Mouse (Mus musculus) layer of hippocampus, adult 2 months (tissue): Measurements from ENCODE around the gene Cdc25b. TPM values are rescaled to one million over a fixed set of nuclear protein-coding genes. Genes with fewer than 3 reads are reported as not detected.
"Not testable (repeated sequence)": the region's sequence is repeated elsewhere in the genome, so short reads cannot be mapped to it uniquely, and the experiment has no call there.

Experiments
- DNase-seq, 2 experiments: peaks; one replicate each; pipeline ENCODE4 v3.0.0; 2022; ENCODE audit warnings: low spot score in 2 of 2
- H3K27ac ChIP-seq: fragments of 200-600 bp; 2 replicates; pipeline ENCODE4 v1.8.1; 2022
- H3K4me3 ChIP-seq: fragments of 200-600 bp; 2 replicates; pipeline ENCODE4 v1.8.1; 2022; ENCODE audit warnings: mild to moderate bottlenecking
- CTCF ChIP-seq: fragments of 200-600 bp; conservative IDR thresholded peaks from 2 replicates; pipeline ENCODE4 v1.8.1; 2022; ENCODE audit warnings: antibody characterized with exemption, mild to moderate bottlenecking, moderate library complexity
- total RNA-seq, 2 experiments: library from RNA; stranded (reverse); gene quantifications; 2 replicates each; pipeline ENCODE4 v1.2.3; 2021

Cdc25b gene
- total RNA-seq, 2 experiments from 2014 or later, result 23.4 to 25.5 TPM

DNA sequence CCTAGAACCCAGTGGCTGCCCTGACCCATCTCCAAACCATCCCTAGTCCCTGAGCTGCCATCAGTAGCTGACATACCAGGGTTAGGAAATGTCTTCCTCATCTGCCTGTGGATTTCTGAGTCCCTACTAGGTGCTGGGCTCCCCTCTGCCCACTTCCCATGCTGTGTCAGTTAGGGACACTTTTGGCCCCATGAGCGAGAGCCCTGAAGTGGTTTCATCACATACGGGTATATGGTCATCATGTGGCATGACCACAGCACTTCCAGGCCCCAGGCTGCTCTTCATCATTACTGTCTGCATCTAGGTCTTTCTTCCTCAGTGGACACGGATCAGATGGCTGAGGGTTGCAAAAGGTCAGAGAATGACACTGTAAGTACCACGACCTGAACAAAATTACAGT lies 20.0 kb downstream of the Cdc25b start, which contains the start of gene Ap5s1:
Gene Ap5s1, plus strand, starts transcription at position 301 of the 400 bp plus-strand sequence.
- no peak for TF ChIP-seq CTCF
- Histone ChIP-seq H3K4me3 (no peak within 1 kb of the TSS), H3K27ac (peak within 1 kb of the TSS; percentile 90; the same call in 1 of the 2 replicates)
- DNase-seq, result no peak

- no peak for DNase-seq
These were observed 21.6 kb downstream of the Cdc25b start for GRCm38 (mm10) chr2:131208356-131208755.

GRCm38 (mm10) chr2:131209125-131209795 lies 22.5 kb downstream of the Cdc25b start:
- H3K4me3 ChIP-seq, result peak overlapping the region; percentile 71
- peak overlapping the region; percentile 100 for H3K27ac ChIP-seq
- TF ChIP-seq CTCF, result no peak
- no peak for DNase-seq

More at GRCm38 (mm10) chr2:131208356-131208755, 21.6 kb downstream of the Cdc25b start:
- no peak for TF ChIP-seq CTCF
- Histone ChIP-seq H3K4me3 (no peak overlapping the region), H3K27ac (no peak overlapping the region)

DNA sequence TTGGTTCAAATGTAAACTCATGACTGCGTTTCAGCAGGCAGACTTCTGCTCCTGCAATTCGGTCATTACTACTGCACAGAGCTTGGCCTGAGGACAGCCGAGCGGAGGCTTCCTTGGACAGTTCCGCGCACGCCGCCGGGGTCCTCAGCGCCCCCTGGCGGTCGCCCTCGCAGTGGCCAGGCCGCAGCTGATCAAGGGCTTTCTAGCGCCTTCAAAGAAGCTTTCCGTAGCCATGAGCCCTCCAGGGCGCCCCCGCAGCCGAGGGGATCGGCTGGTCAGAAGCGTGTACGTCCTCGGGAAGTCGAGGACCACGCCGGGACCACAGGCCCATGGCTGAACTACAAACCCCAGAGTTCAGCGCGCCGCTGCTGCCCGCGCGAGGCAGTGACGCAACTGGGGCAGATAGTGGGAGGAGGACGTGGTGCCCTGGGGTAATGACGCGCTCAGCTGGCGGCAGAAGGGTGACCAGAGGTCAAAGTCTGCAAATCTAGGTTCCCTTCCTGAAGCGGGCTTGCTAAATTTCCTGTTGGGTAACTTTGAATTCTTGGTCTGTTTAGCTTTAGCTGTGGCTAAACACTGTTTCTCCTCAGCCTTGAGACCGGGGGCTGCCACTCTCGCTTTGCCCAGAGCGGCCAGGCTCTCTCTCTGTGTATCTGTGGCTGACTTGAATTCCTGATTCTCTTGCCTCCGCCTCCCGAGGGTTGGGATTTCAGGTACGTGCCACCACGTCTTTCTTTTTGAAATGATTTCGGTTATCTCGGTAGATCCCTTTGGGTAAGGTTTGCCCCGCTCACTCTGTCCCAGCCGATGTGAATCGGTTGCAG lies 23.4 kb downstream of the Cdc25b start:
- Histone ChIP-seq H3K4me3 (peak overlapping the region; percentile 71), H3K27ac (peak overlapping the region; percentile 100)
- DNase-seq, result peak; percentile 94 to 96
- TF ChIP-seq CTCF, result peak; percentile 100

- DNase-seq, result no peak
- Histone ChIP-seq H3K27ac (peak overlapping the region; percentile 100), H3K4me3 (peak overlapping the region; percentile 71)
- TF ChIP-seq CTCF, result no peak
These were observed 24.4 kb downstream of the Cdc25b start for GRCm38 (mm10) chr2:131211026-131211615.

DNA sequence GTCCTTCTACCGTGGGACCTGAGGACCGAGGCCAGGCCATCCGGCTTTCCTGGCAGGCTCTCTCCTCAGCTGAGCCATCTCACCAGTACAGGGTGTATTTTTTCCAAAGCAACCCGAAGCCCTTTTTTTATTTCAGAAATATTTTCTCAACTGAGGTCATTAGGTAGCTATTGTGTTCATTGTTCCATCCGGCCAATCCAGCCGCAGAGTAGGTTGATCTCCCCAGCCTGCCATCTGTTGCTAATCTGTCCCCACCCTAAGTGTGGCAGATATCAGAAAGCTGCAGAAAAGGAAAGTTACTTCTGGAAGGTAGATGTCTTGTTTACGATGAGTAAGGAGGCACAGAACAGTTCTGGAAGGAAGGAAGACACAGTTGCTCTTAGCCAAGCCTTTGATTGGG lies 27.0 kb downstream of the Cdc25b start:
- DNase-seq, result no peak

GRCm38 (mm10) chr2:131215941-131216858 lies 29.5 kb downstream of the Cdc25b start:
- TF ChIP-seq CTCF, result no peak
- H3K27ac ChIP-seq, result no peak overlapping the region
- H3K4me3 ChIP-seq, result no peak overlapping the region
- no peak for DNase-seq

More for the DNA sequence above, 27.0 kb downstream of the Cdc25b start:
- TF ChIP-seq CTCF, result no peak
- Histone ChIP-seq H3K4me3 (no peak overlapping the region), H3K27ac (no peak overlapping the region)

DNA sequence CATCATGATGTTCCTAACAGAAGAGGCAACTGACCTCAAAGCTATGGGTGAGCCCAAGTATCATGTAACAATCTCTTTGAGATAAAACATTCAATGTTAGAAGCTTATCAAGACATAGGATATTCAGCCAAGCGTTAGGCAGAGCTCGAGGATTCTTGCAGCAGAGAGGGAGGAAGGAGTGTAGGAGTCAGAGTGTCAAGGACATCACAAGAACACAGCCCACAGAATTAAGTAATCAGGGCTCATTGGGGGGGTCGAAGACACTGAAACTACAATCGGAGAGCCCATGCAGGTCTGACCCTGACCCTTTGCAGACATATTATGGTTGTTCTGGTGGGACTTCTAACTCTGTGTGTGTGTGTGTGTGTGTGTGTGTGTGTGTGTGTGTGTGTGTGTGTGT lies 33.3 kb downstream of the Cdc25b start:
- H3K27ac ChIP-seq, result no peak overlapping the region
- no peak overlapping the region for H3K4me3 ChIP-seq
- no peak for DNase-seq
- no peak for TF ChIP-seq CTCF

GRCm38 (mm10) chr2:131221853-131222515 lies 35.2 kb downstream of the Cdc25b start:
- Histone ChIP-seq H3K4me3 (no peak overlapping the region), H3K27ac (no peak overlapping the region)
- DNase-seq, result no peak
- TF ChIP-seq CTCF, result no peak

GRCm38 (mm10) chr2:131222562-131222961 lies 35.8 kb downstream of the Cdc25b start:
- no peak overlapping the region for H3K4me3 ChIP-seq
- no peak overlapping the region for H3K27ac ChIP-seq
- DNase-seq, result no peak
- TF ChIP-seq CTCF, result no peak

- TF ChIP-seq CTCF, result no peak
- Histone ChIP-seq H3K27ac (no peak overlapping the region), H3K4me3 (no peak overlapping the region)
- no peak for DNase-seq
These were observed 36.8 kb downstream of the Cdc25b start for GRCm38 (mm10) chr2:131223569-131223968.

DNA sequence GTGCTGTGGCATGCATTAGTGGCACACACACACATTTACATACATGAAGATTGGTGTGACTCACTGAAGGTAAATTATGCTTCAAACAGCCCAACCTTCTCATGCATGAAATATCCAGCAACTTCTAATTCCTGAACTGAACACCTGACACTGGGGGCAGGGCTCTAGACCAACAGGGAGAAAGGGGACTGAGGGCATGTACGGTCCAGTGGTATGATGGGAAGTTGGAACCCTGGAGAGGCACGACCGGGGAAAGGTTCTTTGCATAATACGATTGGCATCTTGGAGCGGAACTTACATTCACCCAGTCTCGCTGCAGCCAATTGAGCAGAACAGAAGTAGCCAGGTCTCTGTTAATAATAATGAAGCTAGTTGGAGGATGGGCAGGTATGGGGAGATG lies 38.4 kb downstream of the Cdc25b start:
- Histone ChIP-seq H3K4me3 (no peak overlapping the region), H3K27ac (no peak overlapping the region)
- no peak for DNase-seq
- no peak for TF ChIP-seq CTCF

- not testable (repeated sequence) for DNase-seq, H3K4me3 ChIP-seq, H3K27ac ChIP-seq
These were observed 39.9 kb downstream of the Cdc25b start for GRCm38 (mm10) chr2:131226669-131227068.
